Mouse (Mus musculus): ENCODE results near the gene Myt1l.

Gene Myt1l

GRCm38 (mm10) chr12:29561222-29561621 is 33.0 kb downstream of the Myt1l start:
- DNase-seq (ENCODE audit: low read depth, low spot score) = no peak

DNA sequence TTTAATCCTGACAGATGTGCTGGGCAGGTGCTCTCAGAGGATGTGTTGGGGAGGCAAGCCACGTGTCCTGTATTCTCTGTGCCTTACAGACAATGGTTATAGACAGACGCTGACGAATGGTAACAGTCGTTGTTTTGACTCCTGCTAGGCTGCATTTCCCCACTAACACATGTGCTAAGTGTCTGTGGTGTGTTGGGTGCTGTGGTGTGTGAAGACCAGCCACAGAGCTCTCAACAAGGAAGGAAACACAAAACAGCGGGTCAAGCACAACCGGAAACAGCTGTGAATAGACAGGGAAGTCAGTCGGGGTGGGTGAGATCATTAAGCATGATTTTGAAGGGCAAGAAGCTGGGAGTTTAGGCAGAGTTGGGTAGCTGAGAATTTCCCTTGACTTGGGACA is 41.1 kb downstream of the Myt1l start:
- no peak for DNase-seq (ENCODE audit: low read depth, low spot score)

GRCm38 (mm10) chr12:29570351-29570750 is 42.2 kb downstream of the Myt1l start:
- DNase-seq (ENCODE audit: low read depth, low spot score) = no peak

- DNase-seq (ENCODE audit: low read depth, low spot score) = no peak
These were observed 43.4 kb downstream of the Myt1l start for GRCm38 (mm10) chr12:29571613-29572012.

DNA sequence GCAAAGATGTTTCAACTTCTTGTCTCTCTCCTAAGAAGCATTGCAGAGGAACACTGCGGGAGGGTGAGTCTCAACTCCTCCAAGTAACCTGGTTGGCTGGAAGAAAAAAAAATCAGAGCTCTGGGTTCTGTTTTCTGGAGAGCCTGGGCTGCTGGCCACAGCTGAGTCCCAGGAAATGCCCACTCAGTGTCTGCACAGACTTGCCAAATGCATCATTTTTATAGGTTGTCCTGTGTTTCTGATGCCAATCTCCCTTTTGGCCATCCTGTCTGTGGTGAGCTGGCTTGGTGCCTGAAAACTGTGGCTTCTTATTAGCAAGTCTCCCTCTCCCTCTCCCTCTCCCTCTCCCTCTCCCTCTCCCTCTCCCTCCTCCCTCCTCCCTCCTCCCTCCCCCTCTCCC is 65.6 kb downstream of the Myt1l start:
- no peak for DNase-seq (ENCODE audit: low read depth, low spot score)

DNA sequence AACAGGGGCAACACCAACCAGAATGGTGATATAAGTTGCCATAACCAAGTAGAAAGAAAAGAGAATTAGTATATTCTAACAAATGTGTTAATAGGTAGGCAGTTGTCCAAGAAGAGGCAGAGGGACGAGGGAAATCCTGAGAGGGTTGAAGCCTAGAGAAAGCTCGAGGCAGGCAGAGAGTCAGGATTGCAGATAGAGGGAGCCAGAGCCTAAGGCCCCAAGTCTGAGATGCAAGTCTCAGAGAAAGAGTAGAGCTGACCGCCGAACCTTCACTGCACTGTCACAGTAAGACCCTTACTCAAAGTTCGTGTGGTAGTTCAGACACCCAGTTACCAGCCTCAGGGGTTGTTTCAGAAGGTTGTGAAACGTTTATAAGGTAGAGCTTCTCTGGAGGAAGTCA is 71.7 kb downstream of the Myt1l start:
- DNase-seq (ENCODE audit: low read depth, low spot score) = no peak

DNA sequence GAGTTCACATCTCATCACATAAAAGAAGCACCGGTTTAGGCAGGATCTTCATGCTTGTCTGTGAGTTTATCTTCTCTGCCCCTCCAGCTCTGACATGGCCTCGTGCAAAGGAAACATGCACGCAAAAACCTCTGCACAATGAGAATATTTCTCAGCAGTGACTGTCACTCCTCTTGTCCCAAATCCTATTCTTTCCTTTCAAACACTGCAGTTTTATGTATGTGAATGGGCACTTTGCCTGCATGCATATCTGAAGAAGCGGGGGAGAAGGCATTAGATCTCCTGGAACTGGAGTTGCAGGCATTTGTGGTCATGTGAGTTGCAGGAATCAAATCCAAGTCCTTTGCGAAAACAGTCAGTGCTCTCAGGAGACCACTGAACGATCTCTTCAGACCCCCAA is 73.0 kb downstream of the Myt1l start:
- no peak for DNase-seq (ENCODE audit: low read depth, low spot score)

DNA sequence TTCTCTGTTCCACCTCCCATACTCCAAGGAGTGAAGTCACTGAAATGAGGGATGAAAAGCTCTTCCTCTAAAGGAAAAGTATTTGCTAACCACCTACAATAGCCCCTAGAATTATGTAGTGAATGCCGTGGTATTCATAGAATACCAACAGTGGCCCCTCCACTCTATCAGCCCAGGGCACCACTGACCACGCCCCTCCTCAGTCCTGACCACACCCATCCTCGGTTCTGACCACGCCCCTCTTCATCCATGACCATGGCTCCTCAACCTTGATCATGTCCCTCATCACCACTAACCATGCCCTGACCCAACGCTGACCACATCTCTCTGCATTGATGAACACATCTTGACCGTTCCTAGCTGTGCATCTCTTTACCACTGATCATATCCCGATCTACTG is 76.5 kb downstream of the Myt1l start:
- no peak for DNase-seq (ENCODE audit: low read depth, low spot score)

GRCm38 (mm10) chr12:29605124-29605523 is 76.9 kb downstream of the Myt1l start:
- no peak for DNase-seq (ENCODE audit: low read depth, low spot score)

DNA sequence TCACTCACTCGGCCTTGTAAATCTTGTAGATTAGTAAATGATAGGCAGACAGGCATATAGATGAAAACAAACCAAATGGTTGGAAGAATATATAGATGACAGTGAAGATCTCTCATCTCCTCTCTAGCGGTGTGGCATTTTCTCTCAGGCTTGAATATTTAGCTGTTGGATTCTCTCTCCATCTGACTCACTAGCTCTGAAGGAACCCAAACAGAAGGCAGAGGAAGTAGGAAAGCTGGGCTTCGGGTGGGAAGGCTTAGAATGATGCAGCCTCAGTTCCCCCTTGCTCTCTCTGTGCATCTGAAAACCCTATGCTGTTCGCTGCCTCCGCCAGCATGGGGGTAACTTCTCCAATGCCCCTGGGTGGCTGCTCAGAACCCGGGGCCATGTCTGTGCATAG is 78.0 kb downstream of the Myt1l start:
- DNase-seq (ENCODE audit: low read depth, low spot score) = no peak

DNA sequence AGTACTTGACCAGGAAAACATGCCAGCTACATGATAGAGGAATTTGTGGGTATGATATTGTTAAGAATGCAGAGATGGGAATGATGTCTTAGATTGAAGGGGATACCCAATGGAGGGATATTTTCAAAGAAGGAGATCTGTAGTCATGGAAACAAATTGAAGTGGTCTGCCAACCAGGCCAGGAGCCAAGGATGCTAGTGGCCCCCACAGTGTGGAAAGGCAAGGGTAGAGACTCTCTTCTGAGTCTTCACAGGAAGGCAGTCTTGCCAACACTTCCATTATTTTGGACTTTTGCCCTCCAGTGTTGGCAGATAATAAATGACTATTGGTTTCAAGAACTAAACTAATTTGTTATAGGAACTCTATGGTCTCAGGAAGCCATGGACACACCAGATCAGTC is 89.6 kb downstream of the Myt1l start:
- DNase-seq (ENCODE audit: low read depth, low spot score) = no peak

- DNase-seq (ENCODE audit: low read depth, low spot score) = peak; percentile 45
These were observed 93.3 kb downstream of the Myt1l start for GRCm38 (mm10) chr12:29621530-29621929.

- peak; percentile 40 for DNase-seq (ENCODE audit: low read depth, low spot score)
These were observed 100.0 kb downstream of the Myt1l start for GRCm38 (mm10) chr12:29627956-29628750.

DNA sequence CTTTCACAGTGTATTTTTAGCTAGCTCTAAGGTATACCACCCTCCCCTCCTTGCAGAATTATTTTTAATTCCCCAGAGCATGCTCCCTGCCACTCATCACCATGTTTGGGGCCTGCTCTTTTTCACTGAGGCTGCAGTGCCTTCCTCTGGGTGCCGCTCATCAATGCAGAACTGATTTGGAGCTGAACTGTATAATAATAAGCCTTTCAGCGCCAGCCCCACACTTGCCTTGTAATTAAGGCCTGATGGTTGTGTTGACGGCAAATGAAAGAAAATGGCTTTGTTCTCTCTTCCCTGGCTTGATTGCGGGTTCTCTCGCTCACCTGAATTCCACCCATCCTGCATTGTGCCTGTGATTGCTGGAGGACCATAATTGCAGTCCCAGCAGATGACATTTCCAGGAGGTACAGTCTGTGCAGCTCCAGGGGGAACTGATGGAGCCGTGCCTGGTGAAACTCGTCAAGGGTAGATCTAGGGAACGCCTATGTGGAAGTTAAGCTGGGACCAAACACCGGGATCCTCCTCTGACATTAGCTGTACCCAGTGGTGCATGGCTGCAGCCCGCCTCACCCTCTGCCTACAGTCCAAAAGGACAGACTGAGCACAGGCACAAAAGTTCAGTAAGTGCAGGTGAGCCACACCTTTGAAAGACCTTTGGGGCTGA is 101.8 kb downstream of the Myt1l start:
- no peak for DNase-seq (ENCODE audit: low read depth, low spot score)

GRCm38 (mm10) chr12:29634509-29634908 is 106.3 kb downstream of the Myt1l start:
- no peak for DNase-seq (ENCODE audit: low read depth, low spot score)

DNA sequence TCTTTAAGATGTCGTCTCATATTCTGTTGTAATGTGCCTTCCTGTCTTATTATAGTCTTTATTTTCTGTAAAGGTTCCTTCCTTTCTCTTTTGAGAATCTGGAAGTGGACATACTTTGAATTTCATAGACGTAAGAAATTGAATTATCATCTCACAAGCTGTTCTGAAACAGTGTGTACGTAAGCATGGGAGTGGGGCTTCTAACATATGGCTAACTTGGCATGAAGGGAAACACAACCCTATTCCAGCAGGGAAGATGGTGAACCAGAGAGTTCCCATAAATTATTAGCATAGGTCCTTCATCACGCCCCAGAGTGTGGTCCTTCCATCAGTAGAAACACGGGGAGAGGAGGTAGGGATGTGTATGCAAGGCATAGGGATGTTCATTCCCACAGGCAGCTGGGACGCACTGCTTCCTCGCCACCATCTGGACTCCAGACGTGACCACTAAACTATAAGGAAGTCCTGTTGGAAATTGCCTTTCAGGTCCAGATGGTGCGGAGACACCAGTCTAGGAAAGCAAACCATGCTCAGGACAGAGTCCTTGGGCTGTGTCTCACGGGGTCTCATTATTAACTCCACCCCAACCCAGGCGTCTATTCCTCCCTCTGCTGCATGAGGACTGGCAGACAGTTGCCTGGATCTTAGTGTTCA is 111.5 kb downstream of the Myt1l start:
- no peak for DNase-seq (ENCODE audit: low read depth, low spot score)

DNA sequence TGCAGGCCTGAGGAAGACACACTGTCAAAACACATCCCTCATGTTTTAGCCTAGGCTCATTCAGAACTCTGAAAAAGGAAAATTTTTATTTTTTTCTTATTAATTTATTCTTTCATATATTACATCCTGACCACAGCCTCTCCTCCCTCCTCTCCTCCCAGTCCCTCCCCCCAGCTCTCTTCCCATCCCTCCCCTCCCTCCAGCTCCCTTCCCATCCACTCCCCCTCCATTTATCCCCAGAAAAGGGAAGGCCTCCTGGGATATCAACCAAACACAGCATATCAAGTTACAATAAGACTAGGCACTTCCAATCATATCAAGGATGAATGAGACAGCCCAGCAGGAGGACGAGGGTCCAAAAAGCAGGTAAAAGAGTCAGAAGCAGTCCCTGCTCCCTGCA is 112.0 kb downstream of the Myt1l start:
- DNase-seq (ENCODE audit: low read depth, low spot score) = no peak

DNA sequence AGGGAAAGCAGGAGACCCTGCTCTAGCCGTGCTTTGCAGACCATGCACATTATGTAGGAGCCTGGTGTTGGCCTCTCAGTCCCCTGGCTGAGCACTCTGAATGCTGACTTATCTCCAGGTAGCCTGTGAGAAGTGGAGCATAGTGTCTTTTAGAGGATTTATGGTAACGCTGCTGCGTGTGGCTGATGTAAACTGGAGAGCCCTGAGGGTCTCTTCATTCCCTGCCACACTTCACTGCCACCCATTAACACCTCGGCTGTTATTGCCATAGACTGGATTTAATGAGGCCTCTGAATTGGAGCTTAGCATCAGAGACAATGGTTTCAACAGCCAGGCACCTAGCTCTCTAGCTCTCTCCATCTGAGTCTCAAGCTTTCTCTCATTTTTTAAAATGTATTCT is 114.7 kb downstream of the Myt1l start:
- DNase-seq (ENCODE audit: low read depth, low spot score) = no peak

- no peak for DNase-seq (ENCODE audit: low read depth, low spot score)
These were observed 115.9 kb downstream of the Myt1l start for GRCm38 (mm10) chr12:29644091-29644490.

DNA sequence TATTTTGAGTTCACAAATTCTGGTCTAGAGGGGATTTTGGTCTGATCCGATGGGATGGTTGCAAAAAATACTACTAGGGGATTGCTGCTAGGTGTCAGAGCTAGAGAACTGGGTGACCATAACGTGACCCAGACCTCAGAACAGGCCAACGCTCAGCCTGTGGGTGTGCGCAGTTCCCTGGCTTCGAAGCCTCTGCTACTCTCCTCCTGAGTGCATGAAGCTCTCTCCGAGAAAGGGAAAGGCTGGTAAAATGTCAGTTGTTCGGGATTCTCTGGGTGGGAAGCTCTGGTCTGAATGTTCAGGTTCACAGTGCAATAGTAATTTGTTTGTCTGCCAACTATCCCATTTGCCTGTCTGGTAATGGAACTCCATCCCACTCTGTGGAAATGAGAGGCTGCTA is 116.5 kb downstream of the Myt1l start:
- no peak for DNase-seq (ENCODE audit: low read depth, low spot score)

GRCm38 (mm10) chr12:29649510-29650152 is 121.4 kb downstream of the Myt1l start:
- DNase-seq (ENCODE audit: low read depth, low spot score) = no peak

GRCm38 (mm10) chr12:29652516-29652915 is 124.3 kb downstream of the Myt1l start:
- no peak for DNase-seq (ENCODE audit: low read depth, low spot score)
